Mouse (Mus musculus) olfactory bulb, adult 2 months (tissue): ENCODE measurements around the gene Tmem116.

Experiments
- CTCF ChIP-seq: fragments of 200-500 bp; IDR thresholded peaks from 2 replicates; pipeline ENCODE4 v1.5.1; 2012; ENCODE audit warnings: low read depth, mild to moderate bottlenecking, low read length, moderate library complexity; ENCODE audit not compliant: insufficient read depth
- POLR2A ChIP-seq: fragments of 200-500 bp; IDR thresholded peaks from 2 replicates; pipeline ENCODE4 v1.6.1; 2012; ENCODE audit warnings: mild to moderate bottlenecking, low read depth, low read length, moderate library complexity; ENCODE audit not compliant: insufficient read depth

DNA sequence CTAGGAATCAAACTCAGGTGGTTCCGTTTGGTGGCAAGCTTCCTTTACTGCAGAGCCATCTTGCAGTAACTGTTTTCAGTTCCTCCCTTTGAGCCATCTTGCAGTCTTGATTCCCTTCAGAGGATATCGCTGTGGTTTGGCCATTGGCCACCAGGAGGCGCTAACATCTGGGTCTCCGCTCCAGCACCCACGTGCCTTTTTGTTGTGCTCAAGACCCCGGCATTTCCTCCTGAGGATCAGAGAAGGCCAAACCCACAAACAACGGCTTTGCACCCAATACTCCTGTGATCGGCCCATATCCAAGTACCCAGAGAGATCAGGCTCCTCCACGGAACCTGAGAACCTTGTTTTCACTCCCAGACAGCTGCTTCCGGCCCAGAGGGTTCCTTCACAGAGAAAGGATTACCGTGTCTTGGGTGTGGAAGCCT lies 112.8 kb downstream of the Tmem116 start:
- TF ChIP-seq CTCF, result peak; percentile 60; the same call in 1 of the 2 replicates
- no peak for TF ChIP-seq POLR2A
